Mouse (Mus musculus) heart, embryonic 13.5 days (tissue): ENCODE measurements at regions not wholly inside any gene's neighbourhood (a gene's known extent, or its start where the extent isn't known, plus 50 kb on each side); places are given as distances from the start of the nearest gene placed in this dataset.

Experiments
- ATAC-seq: fragments of 200-750 bp; cut with Nextera tagmentation; 2 replicates; pipeline ENCODE4 v1.8.0; 2017; ENCODE audit warnings: moderate TSS enrichment; ENCODE audit not compliant: insufficient number of reproducible peaks, low FRiP score, low TSS enrichment; ENCODE audit errors: extremely low read depth
- H3K27ac ChIP-seq: fragments of 300-500 bp; sonication (generic); replicated peaks from 2 replicates; pipeline ENCODE4 v1.5.1; 2015; ENCODE audit warnings: moderate library complexity, mild to moderate bottlenecking, inconsistent platforms
- H3K27me3 ChIP-seq: fragments of 300-500 bp; sonication (generic); replicated peaks from 2 replicates; pipeline ENCODE4 v1.6.1; 2015; ENCODE audit warnings: mild to moderate bottlenecking, inconsistent platforms
- H3K36me3 ChIP-seq: fragments of 300-500 bp; sonication (generic); 2 replicates; pipeline ENCODE4 v1.6.1; 2015; ENCODE audit warnings: mild to moderate bottlenecking, inconsistent platforms
- H3K4me1 ChIP-seq: fragments of 300-500 bp; sonication (generic); 2 replicates; pipeline ENCODE4 v1.6.1; 2015; ENCODE audit warnings: inconsistent platforms
- H3K4me2 ChIP-seq: fragments of 300-500 bp; sonication (generic); 2 replicates; pipeline ENCODE4 v1.6.1; 2015; ENCODE audit warnings: inconsistent platforms, mild to moderate bottlenecking, moderate library complexity
- H3K4me3 ChIP-seq: fragments of 300-500 bp; sonication (generic); 2 replicates; pipeline ENCODE4 v1.5.1; 2015; ENCODE audit warnings: moderate library complexity, mild to moderate bottlenecking, inconsistent platforms
- H3K9ac ChIP-seq: fragments of 300-500 bp; sonication (generic); 2 replicates; pipeline ENCODE4 v1.6.1; 2015; ENCODE audit warnings: inconsistent platforms, mild to moderate bottlenecking, moderate library complexity
- H3K9me3 ChIP-seq: fragments of 300-500 bp; sonication (generic); 2 replicates; pipeline ENCODE4 v1.6.1; 2016; ENCODE audit warnings: inconsistent platforms
- WGBS: fragments of 180-500 bp; shearing (Covaris S2); methylation state at CpG from one replicate; pipeline ENCODE4 v1.1.7; 2015; ENCODE audit warnings: mixed read lengths; 5-methylcytosine and 5-hydroxymethylcytosine counted together

DNA sequence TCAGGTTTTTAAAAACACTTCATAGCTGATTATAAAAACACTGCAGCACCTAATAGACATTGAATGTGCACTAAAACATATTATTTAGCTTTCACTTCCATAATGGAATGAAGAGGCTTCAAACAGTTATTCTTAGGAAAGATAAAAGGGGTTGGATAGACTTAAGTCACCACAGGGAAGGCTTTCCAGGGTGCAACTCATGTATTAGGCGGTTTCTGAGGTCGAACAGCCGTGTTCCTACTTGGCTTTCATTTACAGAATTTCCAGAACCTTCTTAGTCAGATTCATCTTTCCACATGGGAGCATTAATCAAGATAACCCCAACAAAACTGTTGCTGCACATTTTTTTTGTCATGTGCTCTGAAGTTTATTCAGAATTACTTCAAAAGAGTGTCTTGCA, 279.8 kb upstream of the Tle1 start:
- no peaks in the 10 kb centered on the region for H3K4me1 ChIP-seq
- no peaks in the 10 kb centered on the region for H3K36me3 ChIP-seq
- H3K4me3 ChIP-seq, result no peak overlapping the region
- H3K27ac ChIP-seq, result no peak overlapping the region
- H3K9me3 ChIP-seq, result no peaks in the 10 kb centered on the region
- H3K27me3 ChIP-seq, result no peaks in the 10 kb centered on the region
- no peak for ATAC-seq
- no peak overlapping the region for H3K4me2 ChIP-seq
- WGBS, result 63% methylated on average over 3 of the region's 3 CpGs
- no peak overlapping the region for H3K9ac ChIP-seq

DNA sequence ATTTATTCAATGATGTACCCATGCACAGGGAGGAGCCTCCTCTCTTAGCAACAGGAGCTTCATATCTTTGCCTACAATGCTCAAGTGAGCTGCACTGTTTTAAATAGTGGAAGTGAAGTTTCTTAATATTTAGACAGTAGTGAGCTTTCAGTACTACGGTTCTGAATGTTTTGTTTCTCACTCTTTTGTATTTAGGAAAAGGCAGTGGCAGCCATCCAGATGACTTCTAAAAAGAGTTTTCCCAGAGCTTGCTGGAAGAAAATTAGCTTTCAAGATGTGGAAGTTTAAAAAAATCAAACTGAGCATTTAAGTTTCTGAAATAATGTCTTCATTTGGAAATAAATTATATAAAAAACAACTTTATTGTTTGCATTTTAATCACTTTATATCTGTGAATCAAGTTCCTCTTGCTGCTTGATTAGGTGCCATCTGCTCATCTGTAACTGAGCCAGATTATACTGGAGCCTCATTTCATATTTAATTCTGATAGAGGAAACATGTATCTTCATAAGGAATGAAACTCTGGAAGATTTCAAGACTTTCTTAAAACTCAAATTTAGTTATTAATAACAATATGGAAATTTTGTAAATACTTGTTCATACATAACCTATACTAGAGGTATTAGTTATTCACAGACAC, 268.6 kb upstream of the Tle1 start:
- Histone ChIP-seq H3K4me1 (no peaks in the 10 kb centered on the region), H3K36me3 (no peaks in the 10 kb centered on the region), H3K4me2 (no peak overlapping the region), H3K9me3 (no peaks in the 10 kb centered on the region), H3K9ac (no peak overlapping the region), H3K4me3 (no peak overlapping the region), H3K27me3 (no peaks in the 10 kb centered on the region), H3K27ac (no peak overlapping the region)
- 60% methylated on average over 1 of the region's 1 CpGs for WGBS
- no peak for ATAC-seq

DNA sequence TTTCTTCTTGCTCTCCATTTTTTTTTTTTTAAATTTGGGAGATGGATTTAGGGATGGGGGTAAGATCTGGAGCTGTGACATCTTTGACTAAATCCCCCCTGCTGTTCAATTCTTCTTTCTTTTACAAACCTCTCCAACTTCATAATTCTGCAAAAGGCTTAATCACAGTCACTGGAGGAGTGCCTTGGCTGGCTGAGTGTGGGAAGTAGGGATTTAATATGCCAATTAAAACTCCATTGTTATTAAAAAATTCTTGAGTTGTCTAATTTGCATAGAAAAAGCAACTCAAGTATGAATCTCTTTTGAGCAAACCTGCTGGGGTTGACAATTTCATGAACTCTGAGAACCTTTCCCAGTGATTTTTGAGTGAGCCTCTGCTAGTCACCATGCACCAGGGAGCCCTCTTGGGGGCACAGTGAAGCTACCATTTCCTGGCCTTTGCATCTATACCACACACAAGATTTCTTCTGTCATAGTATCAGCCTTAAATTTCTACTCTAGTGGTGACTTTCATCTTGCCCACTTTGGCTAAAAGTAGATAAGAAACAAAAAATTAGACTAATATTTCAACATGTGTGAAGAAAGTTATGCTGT, 243.6 kb upstream of the Tle1 start:
- no peaks in the 10 kb centered on the region for H3K4me1 ChIP-seq
- no peak overlapping the region for H3K9ac ChIP-seq
- ATAC-seq, result no peak
- H3K9me3 ChIP-seq, result no peaks in the 10 kb centered on the region
- H3K27ac ChIP-seq, result no peak overlapping the region
- H3K4me2 ChIP-seq, result no peak overlapping the region
- no peaks in the 10 kb centered on the region for H3K27me3 ChIP-seq
- H3K36me3 ChIP-seq, result no peaks in the 10 kb centered on the region
- H3K4me3 ChIP-seq, result no peak overlapping the region

DNA sequence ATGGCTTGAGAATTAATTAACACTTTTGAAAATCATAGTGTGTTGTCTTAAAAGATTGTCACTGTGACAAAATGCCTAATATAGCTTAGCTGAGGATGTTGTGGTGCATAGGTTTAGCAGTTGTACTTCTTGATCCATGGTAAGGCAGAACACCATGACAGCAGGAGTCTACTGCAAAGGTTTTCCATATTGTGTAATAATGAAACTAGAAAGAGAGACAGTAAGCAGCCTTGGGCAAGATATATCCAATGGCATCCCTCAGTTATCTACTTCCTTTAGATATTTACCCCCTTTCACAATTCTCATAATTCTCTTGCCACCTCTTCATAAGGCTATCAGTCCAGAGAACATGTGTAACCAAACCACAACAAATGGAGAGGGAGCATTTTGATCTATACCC, 236.6 kb upstream of the Tle1 start:
- ATAC-seq, result no peak
- Histone ChIP-seq H3K4me1 (no peaks in the 10 kb centered on the region), H3K4me2 (no peak overlapping the region)

DNA sequence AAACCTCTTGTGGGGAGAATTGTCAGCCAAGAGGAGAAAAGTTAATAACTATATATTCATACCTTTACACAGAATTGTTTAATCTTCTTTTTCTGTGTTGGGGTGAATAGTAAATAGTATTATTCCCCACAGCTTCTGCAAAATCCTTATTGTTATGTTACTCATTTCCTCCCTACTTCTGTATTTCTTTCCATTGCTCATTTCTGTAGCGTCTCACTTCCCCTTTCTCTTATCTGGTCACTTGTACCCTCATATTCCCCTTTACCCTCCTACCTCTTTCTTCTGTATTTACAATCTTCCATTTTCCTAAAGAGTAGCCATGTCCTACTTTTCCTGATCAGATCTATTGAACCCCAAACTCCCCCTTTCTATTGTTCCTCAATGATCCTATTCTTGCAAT, 224.6 kb upstream of the Tle1 start:
- Histone ChIP-seq H3K4me2 (no peak overlapping the region), H3K4me1 (no peaks in the 10 kb centered on the region), H3K27ac (no peak overlapping the region), H3K9me3 (no peaks in the 10 kb centered on the region), H3K9ac (no peak overlapping the region), H3K4me3 (no peak overlapping the region), H3K27me3 (no peaks in the 10 kb centered on the region), H3K36me3 (no peaks in the 10 kb centered on the region)
- ATAC-seq, result no peak
- 71% methylated on average over 1 of the region's 1 CpGs for WGBS

More for the DNA sequence above, 236.6 kb upstream of the Tle1 start:
- H3K9me3 ChIP-seq, result no peaks in the 10 kb centered on the region
- no peaks in the 10 kb centered on the region for H3K27me3 ChIP-seq
- H3K36me3 ChIP-seq, result no peaks in the 10 kb centered on the region
- no peak overlapping the region for H3K27ac ChIP-seq
- H3K4me3 ChIP-seq, result no peak overlapping the region
- H3K9ac ChIP-seq, result no peak overlapping the region

DNA sequence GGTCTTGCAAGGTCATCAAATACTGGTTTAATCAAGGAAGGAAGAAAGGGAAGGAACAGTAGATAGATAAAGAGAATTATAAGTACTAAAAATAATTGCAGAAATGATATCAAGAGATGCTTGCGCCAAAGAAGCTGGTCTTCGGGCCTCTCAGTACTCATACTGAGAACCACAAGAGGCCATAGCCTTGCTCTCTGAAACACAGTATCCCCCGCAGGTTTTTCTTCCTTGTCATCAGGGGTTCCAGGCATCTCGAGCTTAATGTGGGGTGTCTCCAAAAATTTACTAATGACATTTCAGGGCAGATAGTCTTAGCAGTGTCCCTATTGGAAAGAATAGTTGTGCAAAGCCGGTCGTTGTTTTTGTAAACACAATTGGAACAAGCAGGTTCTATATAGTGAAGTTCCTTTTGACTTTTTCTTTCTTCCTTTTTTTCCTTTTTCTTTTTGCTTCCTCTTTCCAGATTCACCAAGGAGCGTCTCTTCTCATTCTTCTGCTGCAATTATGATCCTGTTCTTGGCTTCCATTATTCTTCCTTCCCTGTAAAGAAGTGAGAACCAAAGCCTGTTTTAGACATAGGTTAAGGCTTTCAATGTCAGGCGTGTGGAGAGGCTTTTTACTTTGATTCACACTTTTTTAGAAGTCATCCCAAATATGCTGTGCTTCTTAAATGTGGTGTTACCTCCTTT, 211.5 kb upstream of the Tle1 start:
- H3K27me3 ChIP-seq, result no peaks in the 10 kb centered on the region
- 79% methylated on average over 8 of the region's 8 CpGs for WGBS
- no peak overlapping the region for H3K4me2 ChIP-seq
- no peak overlapping the region for H3K4me3 ChIP-seq
- no peak overlapping the region for H3K9ac ChIP-seq
- no peak for ATAC-seq
- no peaks in the 10 kb centered on the region for H3K9me3 ChIP-seq
- H3K4me1 ChIP-seq, result no peaks in the 10 kb centered on the region
- no peak overlapping the region for H3K27ac ChIP-seq
- H3K36me3 ChIP-seq, result no peaks in the 10 kb centered on the region

DNA sequence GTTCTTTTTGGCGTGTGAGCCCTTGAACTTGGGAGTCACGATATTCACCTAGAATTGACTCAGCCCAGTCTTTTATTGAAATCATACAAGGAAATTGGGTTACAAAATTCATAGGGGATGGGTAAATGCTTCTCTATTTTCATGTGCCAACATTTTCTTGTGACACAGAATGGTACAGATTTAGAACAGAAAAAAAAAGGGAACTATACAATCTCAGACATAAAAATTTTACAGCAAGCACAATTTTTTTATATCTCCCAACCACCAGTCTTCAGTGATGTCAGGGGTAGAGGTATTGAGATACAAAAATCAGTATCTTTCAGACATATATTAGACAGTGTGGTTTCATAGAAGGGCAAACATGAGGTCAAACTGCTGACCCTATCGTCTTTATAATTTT, 210.6 kb upstream of the Tle1 start:
- ATAC-seq, result no peak

DNA sequence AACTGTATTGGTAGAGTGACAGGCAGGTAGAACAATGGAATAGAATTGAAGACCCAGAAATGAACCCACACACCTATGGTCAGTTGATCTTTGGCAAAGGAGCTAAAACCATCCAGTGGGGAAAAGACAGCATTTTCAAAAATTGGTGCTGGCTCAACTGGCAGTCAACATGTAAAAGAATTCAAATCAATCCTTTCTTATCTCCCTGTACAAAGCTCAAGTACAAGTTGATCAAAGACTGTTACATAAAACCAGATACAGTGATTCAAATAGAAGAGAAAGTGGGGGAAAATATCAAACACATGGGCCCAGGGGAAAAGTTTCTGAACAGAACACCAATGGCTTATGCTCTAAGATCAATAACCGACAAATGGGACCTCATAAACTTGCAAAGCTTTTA, 200.0 kb upstream of the Tle1 start:
- Histone ChIP-seq H3K4me1 (no peaks in the 10 kb centered on the region), H3K4me3 (no peak overlapping the region), H3K9me3 (no peaks in the 10 kb centered on the region), H3K27me3 (no peaks in the 10 kb centered on the region), H3K4me2 (no peak overlapping the region), H3K27ac (no peak overlapping the region), H3K9ac (no peak overlapping the region), H3K36me3 (no peaks in the 10 kb centered on the region)
- WGBS, result 69% methylated on average over 1 of the region's 1 CpGs
- no peak for ATAC-seq

More for the DNA sequence above, 210.6 kb upstream of the Tle1 start:
- 82% methylated on average over 3 of the region's 3 CpGs for WGBS
- Histone ChIP-seq H3K9me3 (no peaks in the 10 kb centered on the region), H3K4me2 (no peak overlapping the region), H3K36me3 (no peaks in the 10 kb centered on the region), H3K4me3 (no peak overlapping the region), H3K27me3 (no peaks in the 10 kb centered on the region), H3K4me1 (no peaks in the 10 kb centered on the region), H3K9ac (no peak overlapping the region), H3K27ac (no peak overlapping the region)

DNA sequence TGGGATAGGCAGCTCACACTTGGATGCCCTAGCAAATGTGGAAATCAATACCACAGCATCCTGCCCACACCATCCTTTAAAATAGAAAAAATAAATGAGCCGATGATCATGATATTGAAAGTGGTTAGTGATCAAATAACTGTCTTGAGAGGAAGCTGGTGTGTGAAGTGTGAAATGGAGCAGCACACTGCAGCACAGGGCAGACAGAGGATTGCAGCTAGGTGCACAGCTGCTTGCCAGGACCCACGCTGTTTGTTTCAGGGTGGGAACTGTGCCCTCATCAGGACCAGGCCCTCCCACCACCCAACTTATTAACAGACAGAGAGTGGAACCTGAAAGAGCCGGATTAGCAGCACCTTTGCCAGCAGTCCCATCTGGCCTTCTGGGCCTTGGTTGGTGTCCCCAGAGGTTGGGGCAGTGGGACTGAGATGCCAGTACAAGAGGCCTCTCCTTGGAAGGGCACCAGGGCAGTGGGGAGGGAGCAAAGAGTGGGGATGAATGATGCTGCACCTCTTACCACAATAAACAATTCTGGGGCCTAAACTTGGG, 191.2 kb upstream of the Tle1 start:
- Histone ChIP-seq H3K4me3 (no peak overlapping the region), H3K27me3 (peaks cover 35% of the 10 kb centered on the region), H3K4me2 (no peak overlapping the region), H3K27ac (no peak overlapping the region), H3K36me3 (no peaks in the 10 kb centered on the region), H3K9me3 (no peaks in the 10 kb centered on the region), H3K9ac (no peak overlapping the region), H3K4me1 (no peaks in the 10 kb centered on the region)
- ATAC-seq, result no peak
- 66% methylated on average over 3 of the region's 3 CpGs for WGBS

DNA sequence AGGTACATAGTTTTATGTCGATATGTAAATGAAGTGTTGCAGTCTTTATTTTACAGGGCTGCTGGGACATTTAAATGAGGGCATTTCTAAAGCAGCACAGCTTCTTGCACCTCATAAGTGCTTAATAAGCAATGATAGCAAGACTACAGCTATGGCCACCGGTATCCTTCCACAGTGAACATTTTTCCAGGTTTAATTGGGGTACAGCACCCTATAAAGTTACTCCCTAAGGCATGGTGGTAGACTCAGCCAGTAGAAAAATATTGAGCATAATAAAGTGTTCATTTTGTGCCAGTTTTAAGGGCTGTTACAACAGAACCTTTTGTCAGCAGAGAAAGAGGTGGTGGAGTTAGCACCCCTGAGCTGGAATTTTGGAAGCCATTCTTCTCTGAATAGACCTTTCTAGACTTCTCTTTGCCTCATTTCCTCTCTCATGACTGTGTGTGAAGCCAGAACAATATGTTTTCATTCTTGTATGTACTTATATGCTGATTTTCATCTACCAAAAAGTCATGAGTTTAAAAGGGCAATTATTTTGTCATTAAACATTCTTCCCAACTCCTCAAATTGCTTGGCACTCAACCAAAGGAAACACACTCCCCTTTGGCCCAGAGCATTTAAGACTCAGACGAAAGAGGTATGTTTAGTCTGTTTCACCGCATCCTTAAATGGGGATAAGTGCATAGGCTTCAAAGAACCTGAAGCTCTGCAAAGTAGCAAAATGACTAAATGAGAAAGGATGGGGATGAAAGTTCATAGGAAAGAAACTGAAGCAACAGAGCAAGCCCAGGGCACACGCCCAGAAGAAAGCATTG, 189.3 kb upstream of the Tle1 start:
- no peaks in the 10 kb centered on the region for H3K36me3 ChIP-seq
- 59% methylated on average over 5 of the region's 5 CpGs for WGBS
- peaks cover 42% of the 10 kb centered on the region for H3K27me3 ChIP-seq
- no peaks in the 10 kb centered on the region for H3K9me3 ChIP-seq
- H3K27ac ChIP-seq, result no peak overlapping the region
- H3K4me3 ChIP-seq, result no peak overlapping the region
- ATAC-seq, result no peak
- H3K4me2 ChIP-seq, result no peak overlapping the region
- H3K9ac ChIP-seq, result no peak overlapping the region
- peaks cover 9% of the 10 kb centered on the region for H3K4me1 ChIP-seq

DNA sequence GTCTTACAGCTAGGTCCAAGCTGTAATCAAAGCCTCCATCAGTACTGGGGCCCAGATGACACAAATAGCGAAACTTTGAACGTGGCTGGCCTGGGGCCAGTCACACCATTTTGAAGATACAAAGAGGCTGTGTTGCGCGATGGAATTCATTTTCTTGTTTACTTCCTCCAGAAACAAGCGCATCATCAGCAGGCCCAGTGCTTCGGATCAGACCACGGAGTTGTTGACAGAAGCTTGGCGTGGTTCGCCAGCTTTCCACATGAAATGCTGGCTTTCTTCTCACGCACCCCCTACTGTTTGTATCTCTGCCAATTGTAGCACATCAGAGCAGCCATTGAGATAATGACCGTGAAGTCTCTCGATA, 184.2 kb upstream of the Tle1 start:
- H3K4me1 ChIP-seq, result peaks cover 15% of the 10 kb centered on the region
- ATAC-seq, result no peak
- H3K36me3 ChIP-seq, result no peaks in the 10 kb centered on the region
- peaks cover 64% of the 10 kb centered on the region for H3K27me3 ChIP-seq
- no peak overlapping the region for H3K4me3 ChIP-seq
- H3K27ac ChIP-seq, result no peak overlapping the region
- WGBS, result 35% methylated on average over 12 of the region's 12 CpGs
- H3K4me2 ChIP-seq, result peak overlapping the region; percentile 18; the same call in 1 of the 2 replicates
- no peak overlapping the region for H3K9ac ChIP-seq
- H3K9me3 ChIP-seq, result no peaks in the 10 kb centered on the region
